In the genomic region with DNA sequence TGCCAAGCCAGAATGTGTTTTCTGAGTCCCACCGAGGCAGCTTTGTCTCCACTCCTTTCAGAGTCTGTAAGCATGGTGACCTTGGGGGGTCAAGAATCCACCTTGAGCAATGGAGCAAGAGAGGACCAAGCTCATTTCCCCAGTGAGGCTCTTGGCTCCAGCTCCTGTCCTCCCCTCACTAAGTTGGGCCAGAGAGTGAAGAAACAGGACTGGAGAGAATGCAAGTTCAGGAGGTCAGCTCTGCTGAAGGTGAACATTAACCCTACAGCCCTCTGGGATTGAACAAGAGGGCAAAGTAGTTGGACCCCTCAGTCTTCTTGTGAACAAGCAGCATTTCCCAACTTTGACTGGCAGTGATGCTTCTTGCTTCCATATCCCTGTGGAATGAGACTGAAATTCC, we compare ENCODE assay signal across 21 mouse cellular contexts. TPM values are rescaled to one million over a fixed set of nuclear protein-coding genes. Genes with fewer than 3 reads are reported as not detected.
DNase-seq lines count a peak whose midpoint lies in the region; ATAC-seq lines count a peak whose summit lies in the region.
"Had no signal": no experiment of that assay in that cellular context is flagged by ENCODE, and none has a peak within 500 bp of the region (broad histone marks: within the 10 kb centered on the region; RNA-seq: fewer than 3 reads in every experiment).

No protein-coding gene starts in this region.

- intact Hi-C loops in heart, postnatal 25 days (cut with DNase I): no loop called here

- WGBS in kidney, embryonic 14.5 days: 76% methylated on average over 1 of the region's 1 CpGs
- WGBS in midbrain, embryonic 14.5 days: 77% methylated on average over 1 of the region's 1 CpGs

- DNase-seq in adrenal gland, postnatal 10 days: peak; percentile 43
- no peak for DNase-seq in adrenal gland, adult 8-10 months
- peak; percentile 83 for DNase-seq in kidney, adult 11 months
- DNase-seq in kidney, postnatal 36 days: peak; percentile 69 to 87
- no peak for DNase-seq in heart, postnatal 25 days (ENCODE audit: low spot score)
- no peak for DNase-seq in midbrain, embryonic 14.5 days
- no peak for DNase-seq in retina, postnatal 1 day
- DNase-seq: cerebellum, adult 18-20 months; cerebellum, postnatal 14 days; forebrain, postnatal 0 days; gastrocnemius, postnatal 36 days; lung, postnatal 4 days; thymus, adult 18-20 months had no signal

- H3K4me3 ChIP-seq in kidney, embryonic 14.5 days (ENCODE audit: low read length): no peak overlapping the region
- H3K4me3 ChIP-seq in midbrain, embryonic 14.5 days (replicated peaks; ENCODE audit: low read depth, low read length): no peak overlapping the region
- H3K4me3 ChIP-seq: embryonic facial prominence, embryonic 12.5 days; heart, embryonic 15.5 days; hindbrain, embryonic 15.5 days; left cerebral cortex, adult 2 months; lung, embryonic 15.5 days; neural tube, embryonic 15.5 days had no signal

- no peak overlapping the region for H3K9ac ChIP-seq in kidney, embryonic 14.5 days (ENCODE audit: low read depth, low read length)
- no peak overlapping the region for H3K9ac ChIP-seq in midbrain, embryonic 14.5 days (replicated peaks; ENCODE audit: low read length)
- H3K9ac ChIP-seq: embryonic facial prominence, embryonic 12.5 days; forebrain, postnatal 0 days; heart, embryonic 15.5 days; hindbrain, embryonic 15.5 days; lung, embryonic 15.5 days; neural tube, embryonic 15.5 days had no signal

- ATAC-seq in kidney, embryonic 14.5 days (ENCODE audit: low FRiP score, low TSS enrichment): peak; percentile 52; the same call in 1 of the 2 replicates
- no peak for ATAC-seq in midbrain, embryonic 14.5 days (ENCODE audit: low FRiP score, low TSS enrichment)
- ATAC-seq: forebrain, postnatal 0 days had no signal

- H3K4me2 ChIP-seq in kidney, embryonic 14.5 days (replicated peaks; ENCODE audit: low read depth, low read length): no peak overlapping the region
- no peak overlapping the region for H3K4me2 ChIP-seq in midbrain, embryonic 14.5 days (ENCODE audit: low read length)
- H3K4me2 ChIP-seq: embryonic facial prominence, embryonic 12.5 days; heart, embryonic 15.5 days; hindbrain, embryonic 15.5 days; lung, embryonic 15.5 days; neural tube, embryonic 15.5 days had no signal

- H3K36me3 ChIP-seq in kidney, embryonic 14.5 days (ENCODE audit: control insufficient read depth, insufficient read depth, low read length): no peaks in the 10 kb centered on the region
- no peaks in the 10 kb centered on the region for H3K36me3 ChIP-seq in midbrain, embryonic 14.5 days (ENCODE audit: control insufficient read depth, insufficient read depth, low read length)
- H3K36me3 ChIP-seq: embryonic facial prominence, embryonic 12.5 days; heart, embryonic 15.5 days; hindbrain, embryonic 15.5 days; lung, embryonic 15.5 days; neural tube, embryonic 15.5 days had no signal

- H3K27me3 ChIP-seq in kidney, embryonic 14.5 days (ENCODE audit: control insufficient read depth, insufficient read depth, low read length): no peaks in the 10 kb centered on the region
- H3K27me3 ChIP-seq in midbrain, embryonic 14.5 days (ENCODE audit: control insufficient read depth, insufficient read depth, low read length): no peaks in the 10 kb centered on the region
- H3K27me3 ChIP-seq: embryonic facial prominence, embryonic 12.5 days; heart, embryonic 15.5 days; hindbrain, embryonic 15.5 days; lung, embryonic 15.5 days; neural tube, embryonic 15.5 days had no signal

- H3K9me3 ChIP-seq in kidney, embryonic 14.5 days (ENCODE audit: control insufficient read depth, low read length): no peaks in the 10 kb centered on the region
- H3K9me3 ChIP-seq in midbrain, embryonic 14.5 days (ENCODE audit: control insufficient read depth, low read length): no peaks in the 10 kb centered on the region
- H3K9me3 ChIP-seq: embryonic facial prominence, embryonic 12.5 days; heart, embryonic 15.5 days; hindbrain, embryonic 15.5 days; lung, embryonic 15.5 days; neural tube, embryonic 15.5 days had no signal

- no peaks in the 10 kb centered on the region for H3K4me1 ChIP-seq in kidney, embryonic 14.5 days (ENCODE audit: control insufficient read depth, insufficient read depth, low read length)
- H3K4me1 ChIP-seq in midbrain, embryonic 14.5 days (ENCODE audit: control insufficient read depth, insufficient read depth, low read length): no peaks in the 10 kb centered on the region
- H3K4me1 ChIP-seq: embryonic facial prominence, embryonic 12.5 days; heart, embryonic 15.5 days; hindbrain, embryonic 15.5 days; lung, embryonic 15.5 days; neural tube, embryonic 15.5 days had no signal

- H3K27ac ChIP-seq in kidney, embryonic 14.5 days (ENCODE audit: low read depth, low read length): no peak overlapping the region
- no peak overlapping the region for H3K27ac ChIP-seq in midbrain, embryonic 14.5 days (replicated peaks; ENCODE audit: low read depth, low read length)
- H3K27ac ChIP-seq: embryonic facial prominence, embryonic 12.5 days; heart, embryonic 15.5 days; hindbrain, embryonic 15.5 days; left cerebral cortex, adult 2 months; lung, embryonic 15.5 days; neural tube, embryonic 15.5 days had no signal

RNA-seq across cellular contexts. Expression of a gene that starts 49.3 kb away (rescaled TPM):
- 1 to 10 TPM; 3.7 to 7.3 TPM for total RNA-seq in adrenal gland, postnatal 10 days (2021)
- total RNA-seq in adrenal gland, adult 8-10 months (2022): 1 to 10 TPM; 3.7 to 6.2 (median 5.6) TPM
- 0.39 and 0.73 TPM in 2 replicates for polyA plus RNA-seq in kidney, embryonic 14.5 days (2014; fragmentation: Nextera tagmentation; extraction: Ambion mirVana)
- total RNA-seq in heart, postnatal 25 days (2021): 10 to 100 TPM; 48.0 to 53.7 TPM
- polyA plus RNA-seq in midbrain, embryonic 14.5 days (2014; fragmentation: Nextera tagmentation; extraction: Ambion mirVana): 3.1 and 6.2 TPM in 2 replicates
- total RNA-seq: hematopoietic stem cell, adult 5-6 weeks had no signal

Comparison
In these comparisons a context has a peak if more than half of its experiments do, and no peak if none do; other contexts are left out.
1. DNase-seq: peak in adrenal gland, postnatal 10 days (single experiment), kidney, adult 11 months (single experiment) and kidney, postnatal 36 days (2 of 2); none in adrenal gland, adult 8-10 months (single experiment), heart, postnatal 25 days (single experiment), midbrain, embryonic 14.5 days (single experiment) and retina, postnatal 1 day (single experiment).
2. RNA of a gene that starts 49.3 kb away (total RNA-seq): 48.0 to 53.7 TPM in heart, postnatal 25 days; 3.7 to 7.3 TPM in adrenal gland, postnatal 10 days and 3.7 to 6.2 TPM in adrenal gland, adult 8-10 months; every median in the first group is over 4 times any median in the second.